In genomic region chr5:144289769-144290440, GRCm38 (mm10) we compare ENCODE assay signal across 13 mouse cellular contexts. TPM values are rescaled to one million over a fixed set of nuclear protein-coding genes. Genes with fewer than 3 reads are reported as not detected.
A peak's percentile ranks its signal among the peaks of the same experiment; 100 is the strongest.
DNase-seq lines count a peak whose midpoint lies in the region; ATAC-seq and TF ChIP-seq lines count a peak whose summit lies in the region.
"Had no signal": no experiment of that assay in that cellular context is flagged by ENCODE, and none has a peak within 500 bp of the region (broad histone marks: within the 10 kb centered on the region; RNA-seq: fewer than 3 reads in every experiment).

No protein-coding gene starts in this region.

- 79% methylated on average over 4 of the region's 4 CpGs for WGBS in forebrain, postnatal 0 days
- 93% methylated on average over 4 of the region's 4 CpGs for WGBS in forebrain, embryonic 11.5 days
- WGBS in lung, embryonic 16.5 days: 47% methylated on average over 4 of the region's 4 CpGs
- WGBS in heart, embryonic 15.5 days: 49% methylated on average over 4 of the region's 4 CpGs
- WGBS in small intestine, adult 2 months: 39% methylated on average over 4 of the region's 4 CpGs

- H3K4me1 ChIP-seq in forebrain, postnatal 0 days (ENCODE audit: insufficient read depth): no peaks in the 10 kb centered on the region
- H3K4me1 ChIP-seq in forebrain, embryonic 11.5 days (replicated peaks; ENCODE audit: control insufficient read depth, insufficient read depth, low read length): no peaks in the 10 kb centered on the region
- peaks cover 5% of the 10 kb centered on the region; the same call in 1 of the 2 replicates for H3K4me1 ChIP-seq in lung, embryonic 16.5 days (replicated peaks; ENCODE audit: control insufficient read depth, insufficient read depth, low read length)
- H3K4me1 ChIP-seq in heart, embryonic 15.5 days (replicated peaks): peaks cover 33% of the 10 kb centered on the region
- H3K4me1 ChIP-seq in small intestine, adult 2 months (ENCODE audit: control insufficient read depth, insufficient read depth, insufficient read length, low read length): peaks cover 9% of the 10 kb centered on the region
- H3K4me1 ChIP-seq: neural tube, embryonic 15.5 days had no signal

- H3K4me3 ChIP-seq in forebrain, postnatal 0 days (ENCODE audit: low read depth, low read length): no peak overlapping the region
- no peak overlapping the region for H3K4me3 ChIP-seq in forebrain, embryonic 11.5 days (ENCODE audit: low read depth, low read length)
- H3K4me3 ChIP-seq in lung, embryonic 16.5 days (ENCODE audit: low read length): no peak overlapping the region
- H3K4me3 ChIP-seq in heart, embryonic 15.5 days: no peak overlapping the region
- H3K4me3 ChIP-seq in small intestine, adult 2 months (ENCODE audit: low read depth, low read length): no peak overlapping the region
- H3K4me3 ChIP-seq: neural tube, embryonic 15.5 days had no signal

- ATAC-seq in forebrain, postnatal 0 days: peak; percentile 84
- no peak for ATAC-seq in forebrain, embryonic 11.5 days (replicated peaks; ENCODE audit: low FRiP score)
- ATAC-seq in lung, embryonic 16.5 days (ENCODE audit: low read depth): peak; percentile 87
- peak; percentile 91 for ATAC-seq in heart, embryonic 15.5 days (replicated peaks; ENCODE audit: insufficient number of reproducible peaks, insufficient read depth, low FRiP score, low read depth)

- no peak overlapping the region for H3K4me2 ChIP-seq in forebrain, postnatal 0 days (ENCODE audit: low read depth)
- no peak overlapping the region for H3K4me2 ChIP-seq in forebrain, embryonic 11.5 days (ENCODE audit: low read depth, low read length, severe bottlenecking)
- no peak overlapping the region for H3K4me2 ChIP-seq in lung, embryonic 16.5 days (ENCODE audit: low read depth, low read length)
- peak overlapping the region; percentile 5; the same call in 1 of the 2 replicates for H3K4me2 ChIP-seq in heart, embryonic 15.5 days
- H3K4me2 ChIP-seq: neural tube, embryonic 15.5 days had no signal

- H3K9me3 ChIP-seq in forebrain, postnatal 0 days (ENCODE audit: low read length): no peaks in the 10 kb centered on the region
- no peaks in the 10 kb centered on the region for H3K9me3 ChIP-seq in forebrain, embryonic 11.5 days (ENCODE audit: control insufficient read depth, low read length)
- no peaks in the 10 kb centered on the region for H3K9me3 ChIP-seq in lung, embryonic 16.5 days (ENCODE audit: control insufficient read depth, low read length)
- H3K9me3 ChIP-seq in heart, embryonic 15.5 days (replicated peaks): no peaks in the 10 kb centered on the region
- H3K9me3 ChIP-seq: neural tube, embryonic 15.5 days had no signal

- H3K36me3 ChIP-seq in forebrain, postnatal 0 days (ENCODE audit: insufficient read depth): no peaks in the 10 kb centered on the region
- H3K36me3 ChIP-seq in forebrain, embryonic 11.5 days (ENCODE audit: control insufficient read depth, insufficient read depth, low read length): no peaks in the 10 kb centered on the region
- H3K36me3 ChIP-seq in lung, embryonic 16.5 days (ENCODE audit: control insufficient read depth, insufficient read depth, low read length): no peaks in the 10 kb centered on the region
- no peaks in the 10 kb centered on the region for H3K36me3 ChIP-seq in heart, embryonic 15.5 days
- H3K36me3 ChIP-seq in small intestine, adult 2 months (ENCODE audit: control insufficient read depth, insufficient read depth, low read length): peaks cover 15% of the 10 kb centered on the region
- H3K36me3 ChIP-seq: neural tube, embryonic 15.5 days had no signal

- no peaks in the 10 kb centered on the region for H3K27me3 ChIP-seq in forebrain, postnatal 0 days (ENCODE audit: insufficient read depth, low read length)
- H3K27me3 ChIP-seq in forebrain, embryonic 11.5 days (ENCODE audit: control insufficient read depth, insufficient read depth, low read length): no peaks in the 10 kb centered on the region
- no peaks in the 10 kb centered on the region for H3K27me3 ChIP-seq in lung, embryonic 16.5 days (ENCODE audit: control insufficient read depth, insufficient read depth, low read depth, low read length)
- H3K27me3 ChIP-seq in heart, embryonic 15.5 days: no peaks in the 10 kb centered on the region
- no peaks in the 10 kb centered on the region for H3K27me3 ChIP-seq in small intestine, adult 2 months (ENCODE audit: control insufficient read depth, insufficient read depth, low read length)
- H3K27me3 ChIP-seq: neural tube, embryonic 15.5 days had no signal

- H3K27ac ChIP-seq in forebrain, postnatal 0 days (ENCODE audit: low read depth, low read length): peak overlapping the region; percentile 62
- no peak overlapping the region for H3K27ac ChIP-seq in forebrain, embryonic 11.5 days (ENCODE audit: low read depth, low read length)
- peak overlapping the region; percentile 37 for H3K27ac ChIP-seq in lung, embryonic 16.5 days (ENCODE audit: low read length)
- H3K27ac ChIP-seq in heart, embryonic 15.5 days: peak overlapping the region; percentile 77
- peak overlapping the region; percentile 74 for H3K27ac ChIP-seq in small intestine, adult 2 months (ENCODE audit: insufficient read depth, low read depth, low read length)
- H3K27ac ChIP-seq: neural tube, embryonic 15.5 days had no signal

- no peak overlapping the region for H3K9ac ChIP-seq in forebrain, postnatal 0 days
- no peak overlapping the region for H3K9ac ChIP-seq in forebrain, embryonic 11.5 days (ENCODE audit: low read length)
- no peak overlapping the region for H3K9ac ChIP-seq in lung, embryonic 16.5 days (ENCODE audit: low read length)
- H3K9ac ChIP-seq in heart, embryonic 15.5 days: no peak overlapping the region
- H3K9ac ChIP-seq: neural tube, embryonic 15.5 days had no signal

- peak; percentile 64 for DNase-seq in forebrain, postnatal 0 days
- no peak for DNase-seq in forebrain, embryonic 11.5 days (ENCODE audit: low spot score)
- no peak for DNase-seq in lung, postnatal 10 days
- DNase-seq in ovary, postnatal 36 days (ENCODE audit: low spot score): no peak
- DNase-seq in kidney, postnatal 10 days: no peak
- DNase-seq: B cell, adult 2 months; embryo, embryonic 11 days; gastrocnemius, postnatal 14 days; kidney, adult 18-20 months had no signal

- no peak for TF ChIP-seq CTCF in forebrain, postnatal 0 days (IDR thresholded peaks at IDR 0.05; ENCODE audit: low read depth)
- TF ChIP-seq CTCF in small intestine, adult 2 months (IDR thresholded peaks at IDR 0.05; ENCODE audit: extremely low read depth, insufficient read length, insufficient replicate concordance, low read depth, low read length): no peak

- no peak for TF ChIP-seq POLR2A in small intestine, adult 2 months (IDR thresholded peaks at IDR 0.05; ENCODE audit: low read depth, low read length)

RNA-seq across cellular contexts. Expression of gene Bri3, which starts 45.7 kb away (rescaled TPM):
- 17.6 and 26.5 TPM in 2 replicates for total RNA-seq in forebrain, postnatal 0 days (2014; rRNA removed)
- polyA plus RNA-seq in forebrain, postnatal 0 days (2015; fragmentation: Nextera tagmentation; extraction: Ambion mirVana): 138 and 151 TPM in 2 replicates
- 128 and 136 TPM in 2 replicates for polyA plus RNA-seq in forebrain, embryonic 11.5 days (2014; fragmentation: Nextera tagmentation; extraction: Ambion mirVana)
- polyA plus RNA-seq in lung, embryonic 16.5 days (2015; fragmentation: Nextera tagmentation; extraction: Ambion mirVana): 114 and 124 TPM in 2 replicates
- polyA plus RNA-seq in heart, embryonic 15.5 days (2015; fragmentation: Nextera tagmentation; extraction: Ambion mirVana): 153 and 183 TPM in 2 replicates
- 60.1 and 154 TPM in 2 replicates for polyA plus RNA-seq in small intestine, adult 2 months (2012; rRNA removed)
